Mouse (Mus musculus) R1 (cell line): ENCODE measurements at regions not wholly inside any gene's neighbourhood (a gene's known extent, or its start where the extent isn't known, plus 50 kb on each side); places are given as distances from the start of the nearest gene placed in this dataset.

ENCODE experiments used
- DNase-seq: peaks from one replicate; pipeline ENCODE4 v3.0.0-alpha.2; 2018; ENCODE audit warnings: low read depth, low spot score

GRCm38 (mm10) chr15:13455560-13456219 lies 282.2 kb upstream of the Cdh6 start:
- DNase-seq = peak; percentile 6

GRCm38 (mm10) chr15:13450385-13450784 lies 276.9 kb upstream of the Cdh6 start:
- DNase-seq = no peak

GRCm38 (mm10) chr15:13434608-13435007 lies 261.1 kb upstream of the Cdh6 start:
- peak; percentile 23 for DNase-seq

DNA sequence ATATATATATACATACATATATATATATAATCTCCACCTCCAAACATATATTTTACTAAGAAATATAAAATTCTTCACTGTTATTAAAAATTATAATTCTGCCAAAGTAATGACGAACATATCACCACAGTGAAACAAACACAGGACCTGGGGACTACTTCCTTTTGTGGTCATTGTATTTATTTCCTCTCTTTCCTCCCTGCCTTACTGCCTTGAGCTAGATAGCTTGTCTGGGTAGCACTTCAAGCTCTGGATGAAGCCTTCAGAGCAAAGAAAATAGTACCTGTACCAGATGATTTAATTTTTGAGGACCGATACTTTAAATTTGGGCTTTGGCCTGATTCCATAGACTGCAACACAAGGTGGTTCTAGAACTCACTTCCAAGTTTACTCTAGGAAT lies 259.5 kb upstream of the Cdh6 start:
- no peak for DNase-seq

DNA sequence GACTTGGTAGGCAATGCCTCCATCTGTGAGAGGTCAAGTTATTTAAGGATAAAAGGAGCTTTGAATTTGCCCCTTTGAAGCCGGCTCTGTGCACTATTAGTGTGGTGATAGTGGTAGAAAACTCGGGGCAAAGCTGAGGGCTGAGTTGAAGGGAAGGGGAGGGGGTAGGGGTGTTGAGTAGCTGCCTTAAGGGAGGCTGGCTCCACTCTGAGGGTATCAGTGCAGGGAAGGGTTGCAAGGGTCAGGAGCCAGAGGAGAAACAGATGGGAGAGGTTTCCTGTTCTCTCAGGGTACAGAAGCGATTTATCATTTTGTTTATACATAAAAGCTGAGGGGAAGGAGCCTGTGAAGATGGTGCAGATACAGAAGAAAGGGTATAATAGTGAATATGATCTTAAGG lies 246.1 kb upstream of the Cdh6 start:
- DNase-seq = no peak

DNA sequence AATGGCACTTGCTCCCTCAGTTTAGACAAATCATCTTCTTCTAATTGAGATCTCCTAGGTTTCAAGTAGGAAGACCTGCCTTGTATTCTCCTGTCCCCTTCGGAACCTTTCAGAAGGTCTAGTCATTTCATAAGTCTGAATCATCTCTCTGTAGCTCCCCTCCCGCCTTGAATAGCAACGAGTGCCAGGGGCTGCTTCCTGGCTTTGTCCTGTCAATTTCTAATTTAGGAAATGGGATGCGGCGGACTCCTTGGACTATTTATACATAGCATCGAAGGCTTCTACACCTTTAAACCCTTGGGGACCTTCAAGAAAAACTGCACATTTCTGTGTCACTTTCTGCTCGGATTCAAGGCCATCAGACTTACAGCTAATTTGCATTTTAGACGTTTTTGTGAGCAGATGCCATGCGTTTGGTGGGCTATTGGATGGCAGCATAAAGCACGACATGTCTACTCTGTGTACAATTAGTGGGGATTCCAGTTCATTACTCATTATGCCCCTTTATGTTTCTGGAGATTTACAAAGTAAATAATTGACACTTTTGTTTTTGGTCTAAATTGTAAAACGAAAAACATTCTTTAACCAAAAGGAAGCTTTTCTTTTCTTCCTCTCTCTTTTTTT lies 236.7 kb upstream of the Cdh6 start:
- no peak for DNase-seq

GRCm38 (mm10) chr15:13393155-13393554 lies 219.7 kb upstream of the Cdh6 start:
- DNase-seq = peak; percentile 87

DNA sequence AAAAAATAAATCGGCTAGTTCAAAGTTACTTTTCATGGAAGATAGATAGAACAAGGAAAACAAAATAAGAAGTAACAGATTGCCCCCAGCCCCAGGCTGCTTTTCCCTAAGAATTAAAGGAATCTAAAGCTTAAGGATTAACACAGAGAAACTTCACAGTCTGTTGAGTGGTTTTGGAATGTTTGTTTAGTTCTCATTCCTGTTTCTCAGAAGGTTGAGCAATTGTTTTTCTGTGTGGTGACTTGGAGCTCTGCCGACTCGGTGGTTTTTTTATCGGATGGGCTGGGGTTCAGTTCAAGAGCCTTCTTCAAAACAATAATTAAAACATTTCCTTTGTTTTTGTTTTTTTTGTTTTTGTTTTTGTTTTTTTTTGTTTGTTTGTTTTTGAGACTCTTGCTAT lies 217.9 kb upstream of the Cdh6 start:
- DNase-seq = no peak

DNA sequence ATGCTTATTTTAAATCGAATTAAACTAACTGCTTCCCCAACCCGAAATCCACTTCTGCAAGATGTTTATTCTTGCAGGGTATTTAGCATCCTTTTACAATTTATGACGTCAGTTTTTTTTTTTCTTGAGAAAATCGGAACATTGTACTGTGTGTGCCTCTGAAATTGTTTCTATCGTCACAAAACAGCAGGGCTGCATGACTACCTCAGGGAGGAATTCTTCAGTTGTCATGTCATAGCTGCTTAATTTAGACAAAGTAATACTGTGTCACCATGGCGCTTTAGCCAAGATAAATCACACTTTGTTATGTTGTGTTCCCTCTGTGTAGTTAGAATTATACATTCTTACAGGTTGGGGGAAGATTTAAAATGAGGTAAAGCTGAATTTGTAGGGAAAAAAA lies 211.3 kb upstream of the Cdh6 start:
- no peak for DNase-seq

- no peak for DNase-seq
Measured at GRCm38 (mm10) chr15:13375590-13375989, 202.1 kb upstream of the Cdh6 start.

DNA sequence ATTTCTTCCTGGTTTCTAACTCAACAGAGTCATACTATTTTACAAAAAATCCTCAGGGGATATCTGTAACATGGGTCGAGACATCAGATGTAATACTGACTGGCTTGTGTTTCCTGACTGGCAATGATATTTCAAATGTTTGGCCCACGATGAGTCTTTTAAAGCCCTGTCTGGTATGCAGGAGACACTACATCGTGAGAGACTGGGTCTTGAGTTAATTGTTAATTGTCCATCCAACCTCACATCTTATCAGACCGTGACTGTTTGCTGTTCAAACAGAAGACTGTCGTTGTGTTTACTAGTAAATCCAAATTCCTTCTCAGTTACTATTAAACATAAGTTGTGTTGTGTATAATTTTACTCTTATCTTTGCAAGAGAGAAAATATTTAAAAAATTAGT lies 195.3 kb upstream of the Cdh6 start:
- DNase-seq = no peak

GRCm38 (mm10) chr15:13367291-13367954 lies 193.9 kb upstream of the Cdh6 start:
- no peak for DNase-seq

DNA sequence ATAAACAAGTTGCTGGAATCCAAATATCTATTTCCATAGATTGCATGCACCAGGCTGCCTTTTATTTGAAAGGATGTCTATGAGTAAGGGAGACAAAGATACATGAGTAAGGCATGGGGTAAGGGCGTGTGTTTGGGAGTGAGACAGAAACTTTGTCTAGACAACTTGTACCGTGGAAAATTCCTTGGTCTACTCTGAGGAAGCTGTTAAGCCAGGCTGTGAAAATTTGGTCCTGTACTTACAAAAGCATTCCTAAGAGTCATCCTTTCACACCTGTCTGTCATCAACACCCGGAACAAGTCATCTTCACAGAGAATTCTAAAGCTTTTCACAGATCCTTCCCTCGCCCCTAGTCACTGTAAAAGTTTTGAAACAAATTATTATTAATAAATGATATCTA lies 193.1 kb upstream of the Cdh6 start:
- DNase-seq = no peak

DNA sequence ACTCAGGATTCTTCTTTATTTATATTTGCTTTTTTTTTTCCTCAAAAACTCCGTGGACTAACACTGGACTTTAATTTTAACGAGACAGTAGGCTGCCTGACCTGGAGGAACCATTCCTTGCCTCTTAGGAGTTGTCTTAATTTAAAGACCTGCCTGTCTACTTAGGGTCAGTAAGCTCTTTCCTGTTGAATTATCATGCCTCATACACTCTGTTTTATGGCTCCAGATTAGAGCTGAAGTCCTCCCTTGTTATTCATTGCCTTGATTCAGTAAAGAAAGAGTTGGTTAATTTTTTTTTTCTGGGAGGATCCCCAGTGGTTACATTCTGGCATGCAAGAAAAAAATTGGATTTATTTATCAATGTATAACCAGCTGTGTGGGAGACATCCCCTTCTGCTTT lies 187.3 kb upstream of the Cdh6 start:
- DNase-seq = no peak

- no peak for DNase-seq
Measured at GRCm38 (mm10) chr15:13359026-13359425, 185.6 kb upstream of the Cdh6 start.

- DNase-seq = no peak
Measured at GRCm38 (mm10) chr15:13350321-13350720, 176.8 kb upstream of the Cdh6 start.

DNA sequence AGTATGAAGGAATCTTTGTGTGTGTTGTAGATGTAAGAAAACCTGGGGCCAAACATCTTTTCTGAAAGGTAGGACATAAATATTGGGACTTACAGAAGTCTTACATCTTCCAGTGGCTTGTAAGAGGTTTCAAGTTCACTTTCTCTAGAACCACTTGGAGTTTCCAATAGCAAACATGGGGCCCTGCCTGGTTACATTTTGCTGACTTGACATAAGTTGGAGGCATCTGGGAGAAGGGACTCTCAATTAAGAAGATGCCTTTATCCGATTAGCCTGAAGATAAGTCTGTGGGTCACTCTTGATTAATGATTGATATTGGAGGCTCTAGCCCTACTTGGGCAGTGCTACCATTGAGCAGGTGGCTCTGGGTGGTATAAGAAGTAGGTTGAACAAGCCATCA lies 162.9 kb upstream of the Cdh6 start:
- DNase-seq = no peak

- no peak for DNase-seq
Measured at GRCm38 (mm10) chr15:13324439-13324838, 151.0 kb upstream of the Cdh6 start.

DNA sequence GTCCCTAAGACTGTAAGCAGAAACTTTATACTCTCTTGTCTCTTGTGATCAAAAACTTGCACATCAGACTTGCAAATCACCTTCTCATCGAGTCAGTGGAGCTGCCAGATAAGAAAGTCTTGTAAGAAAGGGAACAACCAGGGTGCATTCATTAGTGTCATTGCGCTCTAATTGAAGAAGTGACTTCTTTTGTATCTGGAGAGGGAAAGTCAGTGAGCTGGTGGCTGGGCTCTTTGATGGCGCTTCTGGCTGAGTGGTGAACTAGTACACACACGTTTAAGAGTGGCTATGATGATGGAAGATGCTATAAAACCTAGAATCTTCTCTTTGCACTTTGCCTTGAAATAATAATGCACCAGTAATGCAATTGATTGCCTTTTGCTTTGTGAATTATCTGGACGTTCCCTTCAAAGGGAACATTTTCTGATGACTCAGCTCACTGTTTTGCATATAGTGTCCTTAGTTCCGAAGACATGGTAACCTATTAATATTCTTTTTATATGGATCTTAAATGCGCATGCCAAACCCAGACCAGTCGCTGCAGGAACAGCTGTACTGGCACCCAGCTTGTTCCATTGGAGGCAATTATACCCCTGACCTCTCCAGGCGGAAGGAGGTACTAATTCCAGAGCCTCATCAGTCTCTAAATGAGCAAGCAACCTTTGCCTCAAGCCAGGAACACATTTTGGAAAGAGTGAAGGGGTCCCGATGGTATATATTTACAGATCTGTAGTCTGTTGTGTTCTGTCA lies 147.3 kb upstream of the Cdh6 start:
- no peak for DNase-seq

DNA sequence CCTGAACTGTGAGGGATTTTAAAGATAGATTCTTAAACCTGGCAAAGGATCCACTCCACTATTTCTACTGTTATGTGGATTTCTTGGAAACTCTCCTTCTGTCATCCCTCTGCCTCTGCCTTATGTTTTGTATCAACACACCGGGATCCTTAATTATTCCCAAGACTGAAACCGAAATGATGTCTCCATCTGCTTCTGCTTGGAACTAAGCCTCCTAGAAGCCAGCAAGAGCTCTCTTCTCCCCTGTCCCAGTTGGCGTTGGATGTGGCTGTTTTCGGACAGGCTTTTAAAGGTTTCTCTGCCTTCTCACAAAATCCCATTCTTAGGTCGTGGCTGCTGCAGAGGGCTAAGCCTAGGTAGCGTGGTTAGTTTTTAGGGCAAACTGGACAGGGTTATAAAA lies 131.1 kb upstream of the Cdh6 start:
- DNase-seq = no peak

DNA sequence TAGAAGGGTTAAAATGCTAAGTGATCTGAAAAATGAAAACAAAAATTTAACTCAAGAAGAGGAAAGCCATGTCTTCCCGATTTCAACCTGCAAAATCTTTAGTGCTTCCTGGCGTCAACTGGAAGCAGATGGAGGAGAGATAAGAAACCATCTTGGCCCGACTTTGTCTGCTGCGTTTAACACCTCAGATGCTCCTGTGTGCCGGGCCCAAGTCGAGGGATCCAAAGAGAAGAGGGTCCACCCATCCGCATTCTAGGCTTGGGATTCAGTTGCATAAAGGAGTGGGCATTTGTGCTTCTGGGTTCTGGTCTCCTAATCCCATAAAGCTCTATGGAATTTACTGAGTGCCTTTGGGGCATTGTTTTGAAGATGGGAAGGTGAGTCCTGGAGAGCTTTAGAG lies 130.0 kb upstream of the Cdh6 start:
- DNase-seq = no peak

- no peak for DNase-seq
Measured at GRCm38 (mm10) chr15:13302672-13303071, 129.2 kb upstream of the Cdh6 start.

DNA sequence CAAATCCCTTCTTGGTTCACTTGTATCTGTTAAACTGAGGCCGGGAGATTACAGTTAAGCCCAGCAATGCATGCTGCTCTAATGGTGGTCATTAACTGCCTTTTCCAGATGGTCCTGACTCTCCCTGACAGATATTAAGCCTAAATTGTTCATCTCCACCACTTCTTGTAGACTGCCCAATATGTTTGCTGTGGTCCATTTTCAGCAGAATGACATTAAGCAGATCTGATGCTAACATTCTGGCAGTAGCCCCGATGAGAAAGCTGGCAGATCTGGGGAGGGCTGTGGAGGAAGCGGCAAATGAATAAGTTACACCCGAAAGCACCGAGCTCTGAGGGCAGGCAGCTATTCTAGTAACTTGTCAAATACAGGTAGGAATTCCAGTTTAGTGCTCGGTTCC lies 123.5 kb upstream of the Cdh6 start:
- DNase-seq = no peak
